7 mouse cellular contexts compared by ENCODE assay signal in genomic region chr10:128817033-128817432, GRCm38 (mm10). TPM values are rescaled to one million over a fixed set of nuclear protein-coding genes. Genes with fewer than 3 reads are reported as not detected.
DNase-seq lines count a peak whose midpoint lies in the region; ATAC-seq and TF ChIP-seq lines count a peak whose summit lies in the region.

Sarnp (plus strand) TSS chr10:128817333.

- H3K4me3 ChIP-seq in forebrain, embryonic 16.5 days (replicated peaks; ENCODE audit: low read length): no peak within 1 kb of the TSS
- H3K4me3 ChIP-seq in hindbrain, embryonic 12.5 days: no peak within 1 kb of the TSS
- no peak within 1 kb of the TSS for H3K4me3 ChIP-seq in liver, embryonic 15.5 days (replicated peaks)

- peaks cover 28% of the 10 kb centered on the region for H3K36me3 ChIP-seq in forebrain, embryonic 16.5 days (ENCODE audit: control insufficient read depth, insufficient read depth)
- peaks cover 64% of the 10 kb centered on the region for H3K36me3 ChIP-seq in hindbrain, embryonic 12.5 days
- peaks cover 63% of the 10 kb centered on the region for H3K36me3 ChIP-seq in liver, embryonic 15.5 days (replicated peaks)

- H3K9me3 ChIP-seq in forebrain, embryonic 16.5 days (ENCODE audit: control insufficient read depth, low read length): no peaks in the 10 kb centered on the region
- no peaks in the 10 kb centered on the region for H3K9me3 ChIP-seq in hindbrain, embryonic 12.5 days (replicated peaks)
- H3K9me3 ChIP-seq in liver, embryonic 15.5 days (replicated peaks): no peaks in the 10 kb centered on the region

- 94% methylated on average over 13 of the region's 13 CpGs for WGBS in forebrain, embryonic 16.5 days
- 92% methylated on average over 13 of the region's 13 CpGs for WGBS in hindbrain, embryonic 12.5 days
- 76% methylated on average over 13 of the region's 13 CpGs for WGBS in liver, embryonic 15.5 days (ENCODE audit: insufficient replicate concordance)

- no peak for TF ChIP-seq CTCF in Patski (IDR thresholded peaks at IDR 0.05)

- no peak within 1 kb of the TSS for H3K27ac ChIP-seq in forebrain, embryonic 16.5 days (ENCODE audit: low read length)
- H3K27ac ChIP-seq in hindbrain, embryonic 12.5 days: no peak within 1 kb of the TSS
- no peak within 1 kb of the TSS for H3K27ac ChIP-seq in liver, embryonic 15.5 days (replicated peaks)

- peaks cover 5% of the 10 kb centered on the region for H3K4me1 ChIP-seq in forebrain, embryonic 16.5 days (replicated peaks; ENCODE audit: control insufficient read depth, insufficient read depth, low read length)
- peaks cover 7% of the 10 kb centered on the region for H3K4me1 ChIP-seq in hindbrain, embryonic 12.5 days
- H3K4me1 ChIP-seq in liver, embryonic 15.5 days (replicated peaks): peaks cover 16% of the 10 kb centered on the region

- no peak for DNase-seq in Patski (ENCODE audit: low read depth, low spot score)
- DNase-seq in c-Kit-positive CD71-positive TER-119-positive erythroid progenitor cells, embryonic 14.5 days (ENCODE audit: low spot score): no peak
- no peak for DNase-seq in T-cell, adult 2 months (ENCODE audit: low spot score)

- POLR2A ChIA-PET in Patski (lab: Charles Lee): no interaction called here

- ATAC-seq in CD4-positive, CD25-positive, alpha-beta regulatory T cell, adult 4 months: no peak
- no peak for ATAC-seq in Patski
- ATAC-seq in forebrain, embryonic 16.5 days: no peak
- ATAC-seq in hindbrain, embryonic 12.5 days (ENCODE audit: low FRiP score): no peak
- no peak for ATAC-seq in liver, embryonic 15.5 days (ENCODE audit: insufficient read depth)

- CTCF ChIA-PET in Patski (lab: Charles Lee): no interaction called here

- no peaks in the 10 kb centered on the region for H3K27me3 ChIP-seq in Patski
- H3K27me3 ChIP-seq in forebrain, embryonic 16.5 days (replicated peaks; ENCODE audit: control insufficient read depth, insufficient read depth, low read length): no peaks in the 10 kb centered on the region
- H3K27me3 ChIP-seq in hindbrain, embryonic 12.5 days: no peaks in the 10 kb centered on the region
- H3K27me3 ChIP-seq in liver, embryonic 15.5 days: no peaks in the 10 kb centered on the region

- no peak within 1 kb of the TSS for H3K4me2 ChIP-seq in forebrain, embryonic 16.5 days (ENCODE audit: low read length)
- H3K4me2 ChIP-seq in hindbrain, embryonic 12.5 days (replicated peaks): no peak within 1 kb of the TSS
- H3K4me2 ChIP-seq in liver, embryonic 15.5 days: no peak within 1 kb of the TSS

- H3K9ac ChIP-seq in forebrain, embryonic 16.5 days (replicated peaks; ENCODE audit: low read depth, low read length): no peak within 1 kb of the TSS
- no peak within 1 kb of the TSS for H3K9ac ChIP-seq in hindbrain, embryonic 12.5 days
- no peak within 1 kb of the TSS for H3K9ac ChIP-seq in liver, embryonic 15.5 days

- in situ Hi-C loops in Patski (cut with MboI; ENCODE audit: low pct_unique_long_range_greater_than_20kb): no loop called here

RNA-seq across cellular contexts. Expression of gene Sarnp, which starts in this region (rescaled TPM):
- polyA plus RNA-seq in CD4-positive, CD25-positive, alpha-beta regulatory T cell, adult 4 months (2017; shearing (Covaris generic)): 100 to 1,000 TPM; 199 to 211 TPM
- 105 TPM for polyA plus RNA-seq in Patski (2021)
- polyA plus RNA-seq in forebrain, embryonic 16.5 days (2015; fragmentation: Nextera tagmentation; extraction: Ambion mirVana): 180 and 194 TPM in 2 replicates
- 196 and 204 TPM in 2 replicates for polyA plus RNA-seq in hindbrain, embryonic 12.5 days (2016; fragmentation: Nextera tagmentation; extraction: Ambion mirVana)
- polyA plus RNA-seq in liver, embryonic 15.5 days (2015; fragmentation: Nextera tagmentation; extraction: Ambion mirVana): 89.5 and 99.7 TPM in 2 replicates
